Mouse (Mus musculus) frontal cortex, postnatal 10 days (tissue): ENCODE data around the gene Depp1.

Experiments
- DNase-seq, 2 experiments: peaks; one replicate each; pipeline ENCODE4 v3.0.0; 2022; ENCODE audit warnings: low spot score in 2 of 2, mixed read lengths in 1 of 2

The Depp1 gene

GRCm38 (mm10) chr6:116647763-116648162, 2.6 kb upstream of the Depp1 start:
- no peak for DNase-seq

GRCm38 (mm10) chr6:116649811-116650210, 598 bp upstream of the Depp1 start:
- DNase-seq: no peak

GRCm38 (mm10) chr6:116651437-116652118, 1.2 kb downstream of the Depp1 start:
- DNase-seq: no peak

- DNase-seq: no peak
These were observed 2.8 kb downstream of the Depp1 start for GRCm38 (mm10) chr6:116653191-116653590.

GRCm38 (mm10) chr6:116653684-116654454, 3.5 kb downstream of the Depp1 start:
- DNase-seq: peak in 1 of 2 experiments; percentile 58

- no peak for DNase-seq
These were observed 13.0 kb downstream of the Depp1 start for GRCm38 (mm10) chr6:116663364-116663763.

- DNase-seq: no peak
These were observed 13.6 kb downstream of the Depp1 start for GRCm38 (mm10) chr6:116664031-116664430.

GRCm38 (mm10) chr6:116664830-116665229, 14.4 kb downstream of the Depp1 start:
- no peak for DNase-seq

GRCm38 (mm10) chr6:116666085-116666750, 15.8 kb downstream of the Depp1 start:
- DNase-seq: no peak

GRCm38 (mm10) chr6:116666892-116667291, 16.5 kb downstream of the Depp1 start:
- no peak for DNase-seq

- no peak for DNase-seq
These were observed 17.0 kb downstream of the Depp1 start for GRCm38 (mm10) chr6:116667382-116667781.

- no peak for DNase-seq
These were observed 18.5 kb downstream of the Depp1 start for GRCm38 (mm10) chr6:116668682-116669470.

GRCm38 (mm10) chr6:116670144-116670543, 19.7 kb downstream of the Depp1 start:
- DNase-seq: no peak

- no peak for DNase-seq
These were observed 20.6 kb downstream of the Depp1 start for GRCm38 (mm10) chr6:116671031-116671430.

GRCm38 (mm10) chr6:116671768-116672167, 21.4 kb downstream of the Depp1 start:
- DNase-seq: no peak

GRCm38 (mm10) chr6:116672349-116672748, 21.9 kb downstream of the Depp1 start:
- no peak for DNase-seq

GRCm38 (mm10) chr6:116673471-116674282, 23.3 kb downstream of the Depp1 start, which contains the start of gene Rassf4:
Gene Rassf4 (minus strand): TSS chr6:116673952.
- DNase-seq: peak; percentile 54 to 66

GRCm38 (mm10) chr6:116674283-116674886, 24.0 kb downstream of the Depp1 start:
- DNase-seq: no peak

- DNase-seq: no peak
These were observed 26.0 kb downstream of the Depp1 start for GRCm38 (mm10) chr6:116676355-116676913.

- DNase-seq: no peak
These were observed 26.9 kb downstream of the Depp1 start for GRCm38 (mm10) chr6:116677321-116677720.
